Mouse (Mus musculus) cerebellum, adult (tissue): ENCODE results near the gene Iscu.
"Not testable (repeated sequence)": the region's sequence is repeated elsewhere in the genome, so short reads cannot be mapped to it uniquely, and the experiment has no call there.

Source experiments
- ATAC-seq: cut with Nextera tagmentation; 2 replicates; pipeline ENCODE4 v1.9.2; 2017; ENCODE audit warnings: mild to moderate bottlenecking, moderate library complexity, mixed read lengths; ENCODE audit not compliant: insufficient number of reproducible peaks, low FRiP score, low TSS enrichment

Gene Iscu

DNA sequence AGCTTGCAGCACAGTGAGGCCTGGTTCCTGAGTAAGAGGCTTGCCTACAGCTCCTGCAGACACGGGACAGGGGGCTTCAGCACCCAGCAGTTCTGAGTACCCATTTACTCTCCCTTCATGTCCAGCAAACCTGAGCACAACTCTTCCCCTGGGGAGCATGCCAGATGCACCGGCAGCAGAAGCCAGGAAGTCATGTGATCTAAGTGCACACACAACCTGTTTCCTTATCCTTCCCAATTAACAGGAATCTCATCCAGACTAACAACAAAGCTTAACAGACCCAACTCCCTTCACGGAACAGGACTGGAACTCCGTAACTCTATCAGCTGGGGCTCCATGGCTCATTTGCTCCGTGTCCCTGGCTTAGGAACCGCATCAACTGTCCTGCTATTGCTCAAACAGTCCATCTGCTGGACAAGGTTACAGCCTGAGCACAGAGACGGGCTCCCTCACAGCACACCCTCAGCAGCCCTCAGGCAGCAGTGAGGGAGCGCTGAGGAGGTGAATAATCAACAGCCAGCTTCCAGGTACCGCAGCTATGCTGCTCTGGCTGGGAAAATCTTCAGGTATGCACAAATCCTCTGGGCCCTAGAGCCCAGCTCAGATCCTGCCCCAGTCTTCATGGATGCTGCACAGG, 20.9 kb upstream of the Iscu start:
- peak; percentile 52; the same call in 1 of the 2 replicates for ATAC-seq

DNA sequence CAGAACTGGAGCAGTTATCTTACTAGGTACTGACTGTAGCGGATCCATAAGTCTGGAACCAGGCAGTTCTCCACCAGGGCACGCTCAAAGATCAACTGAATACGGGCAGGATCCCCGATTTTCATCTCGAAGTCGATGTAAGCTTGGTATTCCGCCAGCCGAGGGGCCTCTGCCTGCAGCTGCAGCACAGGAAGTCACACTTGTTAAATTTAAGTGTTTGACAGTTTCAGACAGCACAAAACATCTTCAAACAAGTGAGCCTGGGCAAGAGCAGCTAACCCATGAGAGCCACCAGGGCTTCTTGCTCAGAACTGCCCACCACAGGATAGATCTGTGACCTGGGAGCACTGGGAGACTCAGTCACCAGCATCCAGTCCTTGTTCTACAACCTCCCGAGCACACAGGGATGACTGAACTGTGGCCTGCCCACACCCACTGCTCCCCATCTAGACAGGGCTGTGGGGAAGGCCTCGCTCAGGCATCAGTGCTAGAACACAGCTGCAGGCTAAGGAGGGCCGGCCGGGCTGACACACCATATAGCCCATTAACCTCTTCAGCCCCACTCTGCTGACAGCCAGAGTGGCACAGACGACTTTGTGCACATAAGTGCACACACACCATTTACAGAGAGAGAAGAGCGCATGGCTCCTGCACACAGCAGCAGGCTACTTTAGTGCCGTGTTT, 17.1 kb upstream of the Iscu start:
- ATAC-seq: no peak

DNA sequence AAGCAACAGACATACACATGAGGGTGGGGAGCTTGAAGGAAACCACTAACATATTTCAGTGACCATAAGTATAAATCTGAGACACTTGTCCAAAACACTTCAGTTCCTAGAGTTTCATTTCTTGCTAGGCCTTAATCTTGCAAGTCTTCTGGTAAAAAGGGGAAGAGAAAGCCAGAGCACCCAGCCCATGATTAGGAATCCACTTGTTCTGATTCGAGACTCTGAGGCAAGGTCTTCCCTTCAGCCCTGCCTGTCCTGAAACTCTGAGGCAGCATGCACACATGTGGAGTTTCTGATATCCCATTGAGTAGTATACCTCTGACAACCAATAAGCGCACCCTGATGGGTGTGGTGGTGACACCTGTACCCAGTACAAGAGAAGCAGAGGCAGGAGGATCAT, 11.0 kb upstream of the Iscu start:
- no peak for ATAC-seq

DNA sequence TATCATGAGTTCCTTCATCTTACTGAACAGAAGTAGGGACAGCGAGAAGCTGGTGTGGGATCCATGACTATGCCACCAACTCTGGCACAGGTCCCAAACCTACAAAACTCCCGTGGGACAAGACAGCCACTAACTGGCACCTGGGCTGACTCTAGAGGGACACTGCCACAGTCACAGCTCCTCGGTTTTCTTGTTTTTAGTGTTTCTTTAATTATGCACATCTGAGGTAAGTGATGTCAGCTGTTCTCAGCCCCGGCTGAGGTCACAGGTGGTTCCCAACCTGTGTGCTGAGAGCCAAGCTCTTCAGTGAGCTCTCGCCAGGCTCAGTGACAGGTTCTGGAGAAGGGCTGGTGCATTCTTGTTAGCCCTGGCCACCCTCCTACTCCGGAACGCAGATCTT, 8.1 kb upstream of the Iscu start:
- ATAC-seq: no peak

DNA sequence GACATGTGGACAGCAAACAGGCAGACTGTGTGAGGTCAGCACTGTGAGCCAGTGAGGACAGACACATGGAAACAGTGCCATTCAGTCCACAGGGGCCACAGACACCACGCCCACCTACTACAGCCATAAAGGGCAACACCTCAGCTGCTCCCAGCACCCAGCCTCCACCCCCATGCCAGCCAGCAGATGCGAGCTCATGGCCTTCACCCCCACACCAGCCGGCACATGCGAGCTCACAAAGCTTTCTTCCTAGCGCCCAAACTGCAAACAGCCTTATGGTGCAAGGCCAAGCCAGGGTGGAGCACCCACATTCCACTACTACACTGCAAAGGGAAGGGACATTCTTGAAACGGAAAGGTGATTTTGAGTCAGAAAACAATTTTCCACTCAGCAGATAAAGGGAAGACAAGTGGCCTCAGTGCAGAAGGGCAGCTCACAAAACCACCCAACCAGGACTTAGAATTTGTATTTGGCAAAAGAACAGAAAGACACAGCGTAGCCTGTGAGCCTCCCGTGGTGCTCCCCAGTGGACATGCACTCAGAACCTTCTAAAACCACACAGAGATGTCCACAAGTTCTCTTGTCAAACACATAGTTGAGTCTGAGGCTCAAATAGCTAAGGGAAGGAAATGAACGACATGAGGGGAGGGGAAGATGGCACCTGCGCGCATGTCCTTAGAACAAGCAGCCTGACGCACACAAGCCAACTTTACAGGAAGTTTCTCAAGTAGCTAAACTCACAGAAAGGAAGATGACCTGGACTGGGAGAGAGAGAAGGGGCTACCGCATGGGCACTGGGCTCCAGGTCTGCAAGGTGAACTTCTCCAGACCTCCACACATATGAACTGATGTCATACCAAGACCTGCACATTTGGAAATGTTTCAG, 6.7 kb upstream of the Iscu start:
- no peak for ATAC-seq

DNA sequence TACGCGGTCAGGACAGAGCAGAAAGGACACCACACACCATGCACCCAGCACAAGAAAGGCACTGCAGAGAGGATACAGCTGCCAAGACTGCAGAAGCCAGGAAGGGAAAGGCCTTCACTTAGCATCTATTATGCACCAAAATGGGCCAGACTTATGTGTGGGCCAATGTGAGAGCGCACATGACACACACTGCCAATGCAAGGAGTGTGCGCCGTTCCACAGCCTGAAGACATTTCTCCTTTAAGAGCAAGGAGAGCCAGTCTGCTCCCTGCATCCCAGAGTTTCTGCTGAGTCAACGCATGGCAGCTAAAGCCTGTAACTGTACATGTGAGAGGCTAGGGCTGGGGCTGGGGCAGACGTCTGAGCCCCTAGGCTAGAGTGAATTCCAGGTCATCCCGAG, 3.7 kb upstream of the Iscu start:
- no peak for ATAC-seq

DNA sequence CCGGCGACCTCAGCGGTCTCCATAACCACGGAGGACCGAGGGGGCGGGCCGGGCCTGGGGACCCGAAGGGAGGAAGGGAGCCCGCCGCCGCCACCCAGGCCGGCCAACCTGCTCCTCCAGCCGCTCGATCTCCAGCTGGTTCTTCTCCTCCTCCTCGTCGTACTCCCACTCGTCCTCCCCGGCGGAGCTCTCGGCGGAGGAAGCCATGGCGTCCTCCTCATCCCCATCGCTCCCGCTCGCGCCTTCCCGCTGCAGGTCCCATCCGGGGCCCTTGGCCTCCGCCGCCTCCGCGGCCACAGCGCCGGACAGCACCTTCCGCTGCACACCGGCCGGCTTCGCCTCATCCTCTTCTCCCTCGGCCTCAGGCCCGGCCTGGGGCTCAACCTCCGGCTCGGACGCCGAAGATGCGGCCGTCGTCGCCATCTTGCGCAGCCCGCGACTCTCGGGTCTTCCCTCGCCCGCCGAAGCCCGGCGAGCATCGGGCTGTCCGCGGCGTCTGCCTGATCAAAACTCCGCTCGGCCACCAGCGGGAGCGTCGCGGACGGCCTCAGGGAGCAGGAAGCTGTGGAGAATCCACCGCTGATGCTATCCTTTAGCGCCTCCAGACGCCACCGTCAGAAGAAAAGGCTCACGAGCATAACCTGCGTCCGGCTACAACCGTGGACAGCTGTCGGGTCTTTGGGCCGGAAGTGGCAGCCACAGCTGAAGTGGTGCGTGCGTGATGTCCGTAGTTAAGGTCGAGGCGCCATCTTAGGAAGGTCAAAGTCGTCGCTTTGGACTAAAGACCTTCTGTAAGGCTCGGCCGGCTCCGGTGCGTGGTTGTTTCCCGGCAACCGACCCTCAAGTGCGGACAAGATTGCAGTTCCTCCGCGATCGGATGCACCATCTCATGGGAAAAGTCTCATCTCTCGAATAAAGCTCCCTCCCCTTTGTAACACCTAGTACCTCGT, 1.1 kb upstream of the Iscu start:
- ATAC-seq: peak; percentile 65; the same call in 1 of the 2 replicates

DNA sequence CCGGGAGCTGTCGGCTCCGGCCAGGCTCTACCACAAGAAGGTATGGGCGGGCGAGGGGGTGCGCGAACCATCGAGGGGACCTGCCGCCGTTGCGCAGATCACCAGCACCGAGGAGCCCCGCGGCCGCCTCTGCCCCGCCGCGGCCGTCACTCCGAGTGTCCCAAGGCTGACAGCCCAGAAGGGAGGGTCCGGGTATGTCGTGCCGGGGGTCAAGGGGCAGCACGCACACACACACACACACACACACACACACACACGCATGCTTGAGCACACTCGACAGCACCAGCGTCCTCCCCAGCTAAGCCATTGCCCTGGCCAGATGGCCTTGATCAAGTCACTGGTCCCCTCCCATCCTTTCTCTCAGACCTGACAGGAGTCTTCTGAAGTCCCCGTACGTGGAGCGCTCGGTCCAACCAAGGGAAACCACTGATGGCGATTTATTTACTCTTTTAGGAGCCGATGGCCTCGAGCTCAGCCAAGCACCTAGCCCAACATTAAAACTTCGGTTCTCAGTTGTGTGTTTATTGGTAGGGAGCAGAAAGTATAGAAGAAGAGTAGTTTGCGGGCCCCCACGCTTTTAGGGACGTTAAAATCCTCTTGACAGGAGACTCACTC, 464 bp downstream of the Iscu start:
- no peak; the same call in 1 of the 2 replicates for ATAC-seq

DNA sequence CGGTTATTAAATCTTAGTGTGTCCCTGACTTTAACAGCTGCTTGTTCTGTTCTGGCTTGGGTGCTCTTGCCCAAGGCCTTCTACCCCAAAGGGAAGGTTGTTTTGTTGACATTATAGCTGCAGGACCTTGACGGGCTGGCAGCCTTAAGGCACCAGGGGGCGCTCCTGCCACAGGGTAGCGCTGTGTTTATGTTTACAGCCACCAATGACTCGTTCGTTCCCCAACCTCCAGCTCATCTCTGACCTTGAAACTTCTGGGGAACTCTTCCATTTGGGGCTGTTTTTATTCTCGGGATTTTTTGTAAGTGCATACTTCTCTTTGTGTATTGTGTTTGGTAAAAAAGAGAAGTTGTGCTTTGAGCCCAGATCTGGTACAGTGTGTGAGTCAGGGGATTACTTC, 1.1 kb downstream of the Iscu start:
- no peak for ATAC-seq

DNA sequence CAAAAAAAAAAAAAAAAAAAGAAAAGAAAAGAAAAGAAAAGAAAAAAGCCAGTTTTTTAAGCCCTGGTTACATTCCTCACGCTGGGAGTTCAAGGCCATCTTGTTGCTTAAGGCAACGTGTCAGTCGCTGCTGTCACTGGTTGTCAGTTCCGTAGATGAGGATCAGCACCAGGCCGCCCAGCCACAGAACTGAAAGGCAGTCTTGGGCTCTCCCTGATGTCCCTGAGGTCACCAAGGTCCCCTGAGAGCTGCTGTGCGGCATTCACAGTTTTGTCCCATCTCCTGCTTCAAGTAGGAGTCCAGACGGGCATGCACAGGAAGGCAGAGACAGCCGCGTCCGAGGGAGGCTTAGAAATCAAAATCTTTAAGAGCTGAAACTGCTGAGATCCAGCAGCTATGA, 3.0 kb downstream of the Iscu start:
- no peak for ATAC-seq

DNA sequence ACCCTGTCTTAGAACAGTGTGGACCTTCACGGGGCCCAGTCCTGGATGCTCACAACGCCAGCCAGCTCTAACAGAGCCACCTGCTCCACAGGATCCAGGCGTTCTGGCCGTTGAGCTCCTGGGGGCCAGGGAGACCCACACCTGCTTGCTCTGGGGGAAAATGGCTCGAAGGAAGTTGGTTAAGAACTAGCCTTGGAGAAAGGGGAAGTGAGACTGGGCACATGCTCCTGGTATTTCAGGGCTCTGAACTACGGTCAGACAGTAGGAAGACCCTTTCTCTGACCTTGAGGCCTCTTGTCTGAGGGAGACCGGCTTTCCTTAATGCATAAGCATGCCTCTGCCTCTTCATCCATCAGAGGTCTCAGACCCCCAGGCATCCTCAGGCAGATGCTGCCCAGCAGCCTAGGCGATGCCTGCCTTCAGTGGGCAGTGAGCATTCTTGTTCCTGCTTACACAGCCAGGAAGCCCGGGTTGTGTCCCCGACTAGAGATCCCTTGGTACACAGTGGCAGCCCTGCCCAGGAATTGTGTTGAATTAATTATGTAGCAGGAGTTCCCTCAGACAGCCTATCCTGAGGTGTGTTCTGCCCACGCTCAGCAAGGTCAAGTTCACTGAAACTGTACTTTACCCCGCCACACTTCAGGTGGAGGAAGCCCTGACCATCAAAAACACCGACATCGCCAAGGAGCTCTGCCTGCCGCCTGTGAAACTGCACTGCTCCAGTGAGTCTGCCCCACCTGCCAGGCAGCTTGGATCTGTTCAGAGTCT, 3.8 kb downstream of the Iscu start:
- no peak for ATAC-seq

DNA sequence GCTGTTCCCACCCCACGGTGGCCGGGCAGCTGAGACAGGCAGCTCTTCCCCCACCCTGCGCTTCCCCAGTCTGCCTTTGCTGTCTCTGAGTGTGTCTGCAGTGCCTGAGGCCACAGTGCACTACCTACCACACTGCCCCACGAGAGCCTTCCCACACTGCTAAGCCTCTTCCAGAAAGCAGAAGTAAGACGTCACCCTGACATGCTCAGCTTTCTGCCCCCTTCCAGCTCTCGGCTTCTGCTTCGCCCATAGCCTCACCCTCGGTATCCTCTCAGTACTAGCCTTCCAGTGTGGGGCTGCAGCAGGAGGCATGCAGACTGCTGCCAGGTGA, 4.3 kb downstream of the Iscu start:
- no peak for ATAC-seq

DNA sequence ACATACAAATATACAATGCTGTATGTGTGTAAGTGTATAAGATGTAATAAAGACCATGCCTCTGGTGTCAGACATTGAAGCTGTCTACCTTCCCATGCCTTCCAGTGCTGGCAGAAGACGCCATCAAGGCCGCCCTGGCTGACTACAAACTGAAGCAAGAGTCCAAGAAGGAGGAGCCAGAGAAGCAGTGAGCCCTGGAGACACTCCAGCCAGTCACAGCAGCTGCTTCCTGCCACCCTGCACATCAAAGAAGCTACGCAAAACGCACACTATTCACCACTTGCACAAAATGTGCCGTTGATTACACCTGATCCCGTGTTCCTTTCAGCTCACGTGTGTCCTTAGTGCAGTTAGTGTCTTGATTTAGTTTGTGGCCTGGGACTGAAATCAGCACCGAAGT, 5.2 kb downstream of the Iscu start:
- not testable (repeated sequence) for ATAC-seq

DNA sequence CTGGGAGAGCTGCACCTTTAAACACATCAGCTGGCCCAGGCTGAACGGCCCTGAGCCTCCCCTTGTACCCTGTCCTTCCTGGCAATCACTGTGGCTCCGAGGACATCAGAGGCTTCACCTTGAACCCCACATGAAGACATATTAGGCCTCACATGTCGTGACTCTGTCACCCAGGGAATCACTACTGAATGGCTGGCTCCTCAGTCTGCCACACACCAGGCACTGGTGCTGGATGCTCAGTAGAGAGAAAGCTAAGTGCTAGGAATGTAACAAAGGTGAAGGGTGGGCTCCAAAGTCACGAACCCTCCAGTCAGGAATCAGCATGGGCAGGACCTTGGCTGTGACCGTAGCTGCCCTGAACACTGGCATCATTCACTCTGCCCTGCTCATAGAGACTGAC, 7.0 kb downstream of the Iscu start:
- ATAC-seq: no peak

DNA sequence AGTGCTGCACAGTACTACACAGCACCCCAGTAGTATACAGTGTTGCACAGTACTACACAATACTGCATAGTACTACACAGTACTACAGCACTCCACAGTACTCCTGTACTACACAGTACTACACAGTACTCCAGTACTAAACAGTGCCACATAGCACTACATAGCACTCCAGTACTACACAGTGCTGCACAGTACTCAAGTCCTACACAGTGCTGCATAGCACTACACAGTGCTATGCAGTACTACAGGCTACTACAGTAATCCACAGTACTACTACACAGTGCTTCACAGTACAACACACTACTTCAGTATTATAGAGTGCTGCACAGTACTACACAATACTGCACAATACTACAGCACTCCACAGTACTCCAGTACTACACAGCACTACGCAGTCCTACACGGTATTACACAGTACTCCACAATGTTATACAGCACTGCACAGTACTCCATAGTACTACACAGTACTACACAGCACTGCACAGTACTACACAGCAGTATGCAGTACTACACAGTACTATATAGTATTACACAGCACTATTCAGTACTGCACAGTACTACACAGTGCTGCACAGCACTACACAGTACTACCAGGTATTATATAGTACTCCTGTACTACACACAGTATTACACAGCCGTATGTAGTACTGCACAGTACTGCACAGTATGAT, 7.7 kb downstream of the Iscu start:
- ATAC-seq: no peak

DNA sequence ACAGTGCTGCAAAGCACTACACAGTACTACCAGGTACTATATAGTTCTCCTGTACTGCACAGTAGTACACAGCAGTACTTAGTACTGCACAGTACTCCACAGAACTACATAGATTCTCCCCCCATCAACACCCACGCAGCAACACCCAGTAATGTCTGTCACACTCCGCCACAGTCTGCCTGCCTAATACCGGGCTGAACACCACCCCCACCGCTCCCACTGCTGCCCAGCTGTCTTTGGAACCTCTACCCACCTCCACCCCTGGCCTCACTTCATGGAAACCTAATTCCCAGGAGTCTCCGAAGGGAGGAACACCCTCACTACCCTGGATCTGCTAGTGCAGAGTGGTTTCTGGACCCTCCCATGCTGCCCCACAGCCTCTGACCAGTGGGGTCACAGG, 8.2 kb downstream of the Iscu start:
- no peak for ATAC-seq

DNA sequence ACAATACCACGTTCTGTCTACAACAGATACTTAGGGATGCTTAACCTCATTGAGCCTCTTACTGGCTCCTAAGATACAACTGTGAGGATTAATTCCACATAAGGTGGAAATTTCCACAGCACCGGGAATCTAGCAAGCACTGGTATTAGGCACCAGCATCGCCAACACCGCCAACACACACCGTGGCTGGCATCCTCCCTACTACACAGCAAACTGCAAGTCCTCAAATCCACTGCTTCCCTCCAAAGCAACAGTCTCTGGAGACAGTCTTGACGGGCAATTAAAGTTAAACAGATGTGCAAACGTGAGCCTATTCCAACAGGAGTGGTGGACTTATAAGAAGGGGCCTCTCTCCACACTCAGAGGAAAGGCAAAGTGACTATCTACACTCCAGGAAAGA, 8.7 kb downstream of the Iscu start:
- ATAC-seq: no peak

DNA sequence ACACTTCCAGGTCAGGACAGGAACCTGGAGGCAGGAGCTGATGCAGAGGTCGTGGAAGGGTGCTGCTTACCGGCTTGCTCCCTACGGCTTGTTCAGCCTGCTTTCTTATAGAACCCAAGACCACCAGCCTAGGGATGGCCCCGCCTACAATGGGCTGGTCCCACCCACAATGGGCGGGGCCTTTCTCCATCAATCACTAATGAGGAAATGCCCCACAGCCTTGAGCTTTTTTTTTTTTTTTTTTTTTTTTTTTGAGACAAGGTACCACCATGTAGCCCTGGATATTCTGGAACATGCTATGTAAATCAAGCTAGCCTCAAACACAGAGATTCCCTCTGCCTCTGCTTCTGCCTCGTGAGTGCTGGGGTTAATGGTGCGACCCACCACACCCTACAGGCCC, 9.3 kb downstream of the Iscu start:
- no peak for ATAC-seq

DNA sequence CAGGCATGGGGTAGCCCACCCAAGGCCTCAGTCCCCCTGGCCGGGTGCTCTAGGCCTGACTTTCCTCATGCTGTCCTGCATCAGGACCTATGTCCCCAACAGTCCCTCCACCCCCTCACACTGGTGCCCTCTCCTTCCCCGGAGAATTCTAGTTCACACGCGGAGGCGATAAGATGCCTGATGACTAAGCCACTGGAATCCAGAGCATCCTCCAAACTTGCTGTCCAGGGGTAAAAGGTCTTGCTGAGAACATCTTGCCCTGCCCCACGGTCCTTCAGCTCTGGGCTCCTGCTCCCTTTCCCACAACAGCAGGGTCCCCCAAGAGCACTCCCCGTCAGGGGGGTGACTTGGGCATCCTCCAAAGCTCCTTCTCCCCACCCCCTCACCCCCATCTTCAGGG, 10.1 kb downstream of the Iscu start:
- ATAC-seq: no peak
